Mouse (Mus musculus) left cerebral cortex, adult 2 months (tissue): ENCODE measurements around the gene Emid1. TPM values are rescaled to one million over a fixed set of nuclear protein-coding genes. Genes with fewer than 3 reads are reported as not detected.

Source experiments
- DNase-seq, 2 experiments: peaks; one replicate each; pipeline ENCODE4 v3.0.0; 2021 to 2022; ENCODE audit warnings: low spot score in 2 of 2, mixed read lengths in 1 of 2; ENCODE audit errors: extremely low spot score in 1 of 2
- H3K27ac ChIP-seq: fragments of 200-600 bp; 2 replicates; pipeline ENCODE4 v1.8.1; 2022
- H3K4me3 ChIP-seq: fragments of 200-600 bp; 2 replicates; pipeline ENCODE4 v1.8.1; 2022
- CTCF ChIP-seq: fragments of 200-600 bp; IDR thresholded peaks from 2 replicates; pipeline ENCODE4 v1.8.1; 2022; ENCODE audit warnings: antibody characterized with exemption, mild to moderate bottlenecking, moderate library complexity
- intact Hi-C: fragments of 180-260 bp; cut with DNase I; formaldehyde crosslinking; loops from one replicate; pipeline ENCODE4 v1.15.1; 2025
- total RNA-seq, 2 experiments: library from RNA; stranded (reverse); gene quantifications; 2 replicates each; pipeline ENCODE4 v1.2.3; 2021

Emid1 gene
- total RNA-seq, 2 experiments from 2014 or later = 6.2 to 8.1 TPM

DNA sequence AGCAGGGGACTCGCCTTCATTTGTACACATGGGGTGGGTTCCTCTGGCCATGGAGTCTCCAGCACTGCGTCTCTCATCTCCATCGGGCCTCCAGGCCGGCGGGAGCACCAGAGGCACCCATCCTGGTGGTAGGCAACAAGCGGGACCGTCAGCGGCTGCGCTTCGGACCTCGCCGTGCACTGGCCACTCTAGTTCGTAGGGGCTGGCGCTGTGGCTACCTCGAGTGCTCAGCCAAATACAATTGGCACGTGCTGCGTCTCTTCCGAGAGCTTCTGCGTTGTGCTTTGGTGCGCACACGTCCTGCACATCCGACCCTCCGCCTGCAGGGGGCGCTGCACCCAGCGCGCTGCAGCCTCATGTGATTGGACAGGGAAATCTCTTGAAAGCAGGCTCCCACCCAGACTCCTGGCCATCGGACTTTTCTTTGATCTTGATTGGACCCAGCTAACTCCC is 92.3 kb downstream of the Emid1 start:
- H3K4me3 ChIP-seq = peak overlapping the region; percentile 72
- DNase-seq = peak; percentile 62 to 70
- TF ChIP-seq CTCF = peak; percentile 98
- intact Hi-C loops = no loop called here
- H3K27ac ChIP-seq = peak overlapping the region; percentile 74

DNA sequence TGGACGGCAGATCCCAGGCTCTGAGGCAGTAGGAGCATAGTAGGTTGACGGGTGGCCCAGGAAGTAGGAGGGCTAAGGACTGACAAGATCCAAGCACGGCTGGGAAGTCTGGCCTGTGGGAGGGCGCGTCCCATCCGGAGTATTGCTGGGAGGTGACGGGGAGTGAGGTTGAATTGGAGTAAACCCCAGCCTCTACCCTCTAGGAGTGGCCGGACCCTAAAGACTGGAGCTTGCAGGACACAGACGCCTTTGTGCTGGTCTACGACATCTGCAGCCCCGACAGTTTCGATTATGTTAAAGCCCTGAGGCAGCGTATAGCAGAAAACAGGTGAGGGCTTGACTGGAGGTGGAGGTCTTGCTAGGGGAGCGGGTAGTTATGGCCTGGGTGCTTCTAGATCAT is 92.8 kb downstream of the Emid1 start:
- intact Hi-C loops = no loop called here
- peak overlapping the region; percentile 72 for H3K4me3 ChIP-seq
- H3K27ac ChIP-seq = peak overlapping the region; percentile 74
- DNase-seq = no peak
- no peak for TF ChIP-seq CTCF

DNA sequence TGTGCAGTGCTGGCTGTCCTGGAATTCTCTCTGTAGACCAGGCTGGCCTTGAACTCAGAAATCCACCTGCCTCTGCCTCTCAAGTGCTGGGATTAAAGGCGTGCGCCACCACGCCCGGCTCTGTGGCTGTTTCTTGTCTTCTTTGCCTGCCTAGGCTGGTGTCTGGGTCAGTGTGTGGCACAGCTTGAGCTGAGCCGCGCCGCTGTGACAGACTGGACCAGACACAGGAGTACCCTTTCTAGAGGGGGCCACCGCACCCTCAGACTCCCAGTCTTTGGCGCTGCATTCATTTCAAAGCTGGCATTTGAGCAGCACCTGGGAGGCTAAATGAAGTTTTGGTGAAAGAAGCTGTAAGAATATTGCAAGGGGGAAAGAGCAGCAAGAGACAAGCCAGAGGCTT is 93.3 kb downstream of the Emid1 start:
- intact Hi-C loops = no loop called here
- DNase-seq = peak in 1 of 2 experiments; percentile 11
- H3K4me3 ChIP-seq = peak overlapping the region; percentile 72
- peak overlapping the region; percentile 74 for H3K27ac ChIP-seq
- no peak for TF ChIP-seq CTCF

DNA sequence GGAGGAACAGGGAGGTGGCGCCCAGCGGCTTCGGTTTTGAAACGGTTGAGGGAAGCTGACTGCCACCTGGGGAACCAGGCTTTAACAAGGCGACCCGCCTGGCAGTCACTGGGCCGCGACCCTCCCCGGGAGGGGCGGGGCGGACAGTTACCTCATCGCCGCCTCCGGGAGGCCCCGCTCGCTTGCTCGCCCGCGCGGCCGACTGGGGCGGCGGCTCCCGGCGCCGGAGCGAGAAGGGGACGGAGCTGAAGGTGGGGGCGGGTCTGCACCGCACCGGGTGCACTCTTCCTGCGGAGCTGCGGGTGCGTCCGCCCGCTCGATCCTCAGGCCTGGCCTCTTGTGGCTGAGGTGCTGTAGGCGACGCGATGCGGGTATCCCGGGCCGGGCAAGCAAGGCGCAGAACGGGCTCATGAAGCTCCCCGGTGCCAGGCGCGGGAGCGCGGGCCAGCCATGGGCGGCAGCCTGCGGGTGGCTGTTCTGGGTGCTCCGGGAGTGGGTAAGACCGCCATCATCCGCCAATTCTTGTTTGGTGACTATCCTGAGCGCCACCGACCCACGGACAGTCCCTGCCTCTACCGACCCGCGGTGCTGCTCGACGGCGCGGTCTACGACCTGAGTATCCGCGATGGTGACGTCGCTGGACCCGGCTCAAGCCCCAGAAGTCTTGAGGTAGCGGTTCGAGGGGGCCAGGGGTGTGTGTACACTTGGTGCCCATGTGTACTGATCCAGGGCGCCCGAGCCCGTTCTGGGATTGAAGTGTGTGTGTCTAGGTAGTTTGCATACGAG is 94.0 kb downstream of the Emid1 start, which contains the start of gene Rasl10a:
Rasl10a (plus strand) TSS at position 273 of the 786 bp plus-strand sequence.
- no peak for TF ChIP-seq CTCF
- peak; percentile 59 to 63 for DNase-seq
- intact Hi-C loops = no loop called here
- Histone ChIP-seq H3K27ac (peak within 1 kb of the TSS; percentile 95), H3K4me3 (peak within 1 kb of the TSS; percentile 72)

DNA sequence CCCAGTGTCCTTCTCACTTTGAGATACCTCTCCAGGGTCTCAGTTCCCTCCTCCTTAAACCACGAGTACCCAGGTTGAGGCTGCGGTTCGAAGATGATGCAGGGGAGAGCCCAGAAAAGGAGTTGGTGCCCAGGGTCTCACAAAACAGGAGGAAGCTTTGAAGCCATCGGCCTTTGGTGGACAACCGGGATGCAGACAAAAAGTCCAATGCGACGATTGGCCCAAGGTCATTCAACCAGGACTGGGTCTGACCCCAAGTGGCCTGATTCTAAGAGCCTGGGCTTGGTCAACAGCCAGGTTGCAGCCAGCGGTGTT is 94.6 kb downstream of the Emid1 start:
- intact Hi-C loops = no loop called here
- no peak for DNase-seq
- TF ChIP-seq CTCF = no peak

DNA sequence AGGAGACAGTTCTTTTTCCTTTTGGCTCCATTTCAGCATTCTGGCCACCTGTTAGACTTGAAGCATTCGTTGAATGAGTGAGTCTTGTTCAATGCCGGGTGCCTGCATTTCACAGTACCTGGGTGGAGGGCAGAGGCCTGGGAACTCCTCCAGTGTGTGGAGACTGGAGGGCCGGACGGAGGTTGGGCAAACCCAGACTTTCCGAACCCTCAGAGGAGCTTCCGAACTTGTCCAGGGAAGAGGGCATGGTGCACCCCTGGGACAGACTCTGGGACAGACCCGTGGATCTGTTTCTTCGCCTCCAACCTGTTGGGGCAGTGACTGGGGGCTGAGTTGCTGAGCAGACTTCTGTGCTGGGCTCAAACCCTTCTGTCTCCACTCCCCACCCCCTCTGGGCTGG is 95.0 kb downstream of the Emid1 start:
- intact Hi-C loops = no loop called here
- Histone ChIP-seq H3K27ac (peak overlapping the region; percentile 95), H3K4me3 (peak overlapping the region; percentile 72)
- no peak for DNase-seq
- no peak for TF ChIP-seq CTCF

More for the DNA sequence above, 94.6 kb downstream of the Emid1 start:
- H3K27ac ChIP-seq = peak overlapping the region; percentile 95
- H3K4me3 ChIP-seq = peak overlapping the region; percentile 72

Other genes with a start within 250 kb of the Emid1 start
- gene Nefh, start 204.2 kb downstream of the Emid1 start, total RNA-seq = 10 to 100 TPM; 47.9 to 54.5 TPM
- gene Ap1b1, start 165.4 kb downstream of the Emid1 start, total RNA-seq = 100 to 1,000 TPM; 156 to 177 TPM
- gene Rasl10a, start 94.1 kb downstream of the Emid1 start, total RNA-seq = 10 to 100 TPM; 71.6 to 84.3 TPM
- 10 to 100 TPM; 92.1 to 95.3 TPM for gene Gas2l1, start 86.9 kb downstream of the Emid1 start, total RNA-seq
- gene Rhbdd3, start 53.3 kb downstream of the Emid1 start, total RNA-seq = 10 to 100 TPM; 23.7 to 28.0 TPM
- gene Ewsr1, start 53.0 kb downstream of the Emid1 start, total RNA-seq = 100 to 1,000 TPM; 309 to 316 TPM
- gene Kremen1, start 109.3 kb upstream of the Emid1 start, total RNA-seq = 10 to 100 TPM; 14.8 to 15.4 TPM